Mouse (Mus musculus): ENCODE results near the gene Slc40a1. TPM values are rescaled to one million over a fixed set of nuclear protein-coding genes. Genes with fewer than 3 reads are reported as not detected.

Gene Slc40a1
- total and polyA plus RNA-seq, 2 experiments from 2014 or later = 13.9 to 28.7 TPM

GRCm38 (mm10) chr1:45925131-45925499, 1.2 kb downstream of the Slc40a1 start:
- Histone ChIP-seq H3K4me2 (ENCODE audit: low read depth) (peak overlapping the region; percentile 93), H3K4me3 (ENCODE audit: low read depth, low read length) (peak overlapping the region; percentile 55), H3K4me1 (ENCODE audit: insufficient read depth) (0 out of 2 replicates have a peak, but pooled peaks cover 3% of the 10 kb centered on the region), H3K36me3 (ENCODE audit: insufficient read depth) (no peaks in the 10 kb centered on the region), H3K27ac (ENCODE audit: low read depth, low read length) (no peak overlapping the region), H3K27me3 (ENCODE audit: insufficient read depth, low read length) (peaks cover 6% of the 10 kb centered on the region), H3K9ac (peak overlapping the region; percentile 55), H3K9me3 (ENCODE audit: low read length) (no peaks in the 10 kb centered on the region)
- ATAC-seq (peak; percentile 42), DNase-seq (no peak)
- WGBS = 12% methylated on average over 7 of the region's 7 CpGs
- TF ChIP-seq CTCF (IDR thresholded peaks at IDR 0.05; ENCODE audit: low read depth) = no peak

- no peak for TF ChIP-seq CTCF (IDR thresholded peaks at IDR 0.05; ENCODE audit: low read depth)
- no peaks in the 10 kb centered on the region for H3K9me3 ChIP-seq (ENCODE audit: low read length)
- H3K4me1 ChIP-seq (ENCODE audit: insufficient read depth) = 0 out of 2 replicates have a peak, but pooled peaks cover 3% of the 10 kb centered on the region
- no peak overlapping the region for H3K4me3 ChIP-seq (ENCODE audit: low read depth, low read length)
- H3K4me2 ChIP-seq (ENCODE audit: low read depth) = no peak overlapping the region
- peaks cover 6% of the 10 kb centered on the region for H3K27me3 ChIP-seq (ENCODE audit: insufficient read depth, low read length)
- no peak overlapping the region for H3K27ac ChIP-seq (ENCODE audit: low read depth, low read length)
- no peaks in the 10 kb centered on the region for H3K36me3 ChIP-seq (ENCODE audit: insufficient read depth)
- no peak overlapping the region for H3K9ac ChIP-seq
- 63% methylated on average over 7 of the region's 7 CpGs for WGBS
- DNase-seq (no peak), ATAC-seq (no peak)
These were observed 1.8 kb downstream of the Slc40a1 start for GRCm38 (mm10) chr1:45924516-45924915.

GRCm38 (mm10) chr1:45923306-45923705, 3.0 kb downstream of the Slc40a1 start:
- H3K36me3 ChIP-seq (ENCODE audit: insufficient read depth) = no peaks in the 10 kb centered on the region
- peaks cover 6% of the 10 kb centered on the region for H3K27me3 ChIP-seq (ENCODE audit: insufficient read depth, low read length)
- H3K4me3 ChIP-seq (ENCODE audit: low read depth, low read length) = no peak overlapping the region
- H3K4me2 ChIP-seq (ENCODE audit: low read depth) = no peak overlapping the region
- no peaks in the 10 kb centered on the region for H3K9me3 ChIP-seq (ENCODE audit: low read length)
- ATAC-seq (no peak), DNase-seq (no peak)
- no peak for TF ChIP-seq CTCF (IDR thresholded peaks at IDR 0.05; ENCODE audit: low read depth)
- no peak overlapping the region for H3K9ac ChIP-seq
- 78% methylated on average over 4 of the region's 4 CpGs for WGBS
- H3K4me1 ChIP-seq (ENCODE audit: insufficient read depth) = 0 out of 2 replicates have a peak, but pooled peaks cover 3% of the 10 kb centered on the region
- H3K27ac ChIP-seq (ENCODE audit: low read depth, low read length) = no peak overlapping the region

GRCm38 (mm10) chr1:45920703-45921102, 5.6 kb downstream of the Slc40a1 start:
- 88% methylated on average over 3 of the region's 3 CpGs for WGBS
- Histone ChIP-seq H3K4me3 (ENCODE audit: low read depth, low read length) (no peak overlapping the region), H3K9ac (no peak overlapping the region), H3K27ac (ENCODE audit: low read depth, low read length) (no peak overlapping the region), H3K27me3 (ENCODE audit: insufficient read depth, low read length) (no peaks in the 10 kb centered on the region), H3K4me1 (ENCODE audit: insufficient read depth) (no peaks in the 10 kb centered on the region), H3K36me3 (ENCODE audit: insufficient read depth) (no peaks in the 10 kb centered on the region), H3K4me2 (ENCODE audit: low read depth) (no peak overlapping the region), H3K9me3 (ENCODE audit: low read length) (no peaks in the 10 kb centered on the region)
- ATAC-seq = no peak
- TF ChIP-seq CTCF (IDR thresholded peaks at IDR 0.05; ENCODE audit: low read depth) = no peak
- no peak for DNase-seq

- Histone ChIP-seq H3K9ac (no peak overlapping the region), H3K4me1 (ENCODE audit: insufficient read depth) (no peaks in the 10 kb centered on the region), H3K4me2 (ENCODE audit: low read depth) (no peak overlapping the region), H3K9me3 (ENCODE audit: low read length) (no peaks in the 10 kb centered on the region), H3K27me3 (ENCODE audit: insufficient read depth, low read length) (no peaks in the 10 kb centered on the region), H3K27ac (ENCODE audit: low read depth, low read length) (no peak overlapping the region), H3K36me3 (ENCODE audit: insufficient read depth) (no peaks in the 10 kb centered on the region), H3K4me3 (ENCODE audit: low read depth, low read length) (no peak overlapping the region)
- DNase-seq = no peak
- TF ChIP-seq CTCF (IDR thresholded peaks at IDR 0.05; ENCODE audit: low read depth) = no peak
- ATAC-seq = peak; percentile 79
- 94% methylated on average over 1 of the region's 1 CpGs for WGBS
These were observed 6.6 kb downstream of the Slc40a1 start for GRCm38 (mm10) chr1:45919752-45920151.

- 85% methylated on average over 4 of the region's 4 CpGs for WGBS
- TF ChIP-seq CTCF (IDR thresholded peaks at IDR 0.05; ENCODE audit: low read depth) = no peak
- Histone ChIP-seq H3K9ac (no peak overlapping the region), H3K36me3 (ENCODE audit: insufficient read depth) (no peaks in the 10 kb centered on the region), H3K4me2 (ENCODE audit: low read depth) (no peak overlapping the region), H3K27ac (ENCODE audit: low read depth, low read length) (no peak overlapping the region), H3K4me1 (ENCODE audit: insufficient read depth) (no peaks in the 10 kb centered on the region), H3K9me3 (ENCODE audit: low read length) (no peaks in the 10 kb centered on the region), H3K4me3 (ENCODE audit: low read depth, low read length) (no peak overlapping the region), H3K27me3 (ENCODE audit: insufficient read depth, low read length) (no peaks in the 10 kb centered on the region)
- DNase-seq (no peak), ATAC-seq (no peak)
These were observed 9.1 kb downstream of the Slc40a1 start for GRCm38 (mm10) chr1:45917136-45917803.

- no peak overlapping the region for H3K27ac ChIP-seq (ENCODE audit: low read depth, low read length)
- H3K9me3 ChIP-seq (ENCODE audit: low read length) = no peaks in the 10 kb centered on the region
- H3K4me3 ChIP-seq (ENCODE audit: low read depth, low read length) = no peak overlapping the region
- H3K4me2 ChIP-seq (ENCODE audit: low read depth) = no peak overlapping the region
- TF ChIP-seq CTCF (IDR thresholded peaks at IDR 0.05; ENCODE audit: low read depth) = no peak
- no peak overlapping the region for H3K9ac ChIP-seq
- H3K36me3 ChIP-seq (ENCODE audit: insufficient read depth) = no peaks in the 10 kb centered on the region
- ATAC-seq (no peak), DNase-seq (no peak)
- WGBS = 80% methylated on average over 3 of the region's 3 CpGs
- no peaks in the 10 kb centered on the region for H3K27me3 ChIP-seq (ENCODE audit: insufficient read depth, low read length)
- H3K4me1 ChIP-seq (ENCODE audit: insufficient read depth) = no peaks in the 10 kb centered on the region
These were observed 10.1 kb downstream of the Slc40a1 start for GRCm38 (mm10) chr1:45916174-45916573.
